Mouse (Mus musculus) embryonic facial prominence, embryonic 10.5 days (tissue): ENCODE measurements around the gene Gm20671. TPM values are rescaled to one million over a fixed set of nuclear protein-coding genes. Genes with fewer than 3 reads are reported as not detected.
"Not testable (repeated sequence)": the region's sequence is repeated elsewhere in the genome, so short reads cannot be mapped to it uniquely, and the experiment has no call there.

Experiments used
- DNase-seq: peaks from one replicate; pipeline ENCODE4 v3.0.0-alpha.2; 2017; ENCODE audit warnings: low spot score
- H3K27ac ChIP-seq: fragments of 300-500 bp; sonication (generic); replicated peaks from 2 replicates; pipeline ENCODE4 v1.5.1; 2016; ENCODE audit warnings: mild to moderate bottlenecking
- H3K27me3 ChIP-seq: fragments of 300-500 bp; sonication (generic); replicated peaks from 2 replicates; pipeline ENCODE4 v1.6.1; 2016; ENCODE audit warnings: low read depth, mild to moderate bottlenecking; ENCODE audit not compliant: poor library complexity, severe bottlenecking
- H3K36me3 ChIP-seq: fragments of 300-500 bp; sonication (generic); replicated peaks from 2 replicates; pipeline ENCODE4 v1.6.1; 2016; ENCODE audit warnings: mild to moderate bottlenecking, moderate library complexity
- H3K4me1 ChIP-seq: fragments of 300-500 bp; sonication (generic); 2 replicates; pipeline ENCODE4 v1.6.1; 2016
- H3K4me3 ChIP-seq: fragments of 300-500 bp; sonication (generic); 2 replicates; pipeline ENCODE4 v1.5.1; 2016; ENCODE audit warnings: mild to moderate bottlenecking, moderate library complexity
- H3K9me3 ChIP-seq: fragments of 300-500 bp; sonication (generic); 2 replicates; pipeline ENCODE4 v1.6.1; 2016; ENCODE audit warnings: mild to moderate bottlenecking
- WGBS: fragments of 180-500 bp; shearing (Covaris S2); methylation state at CpG from one replicate; pipeline ENCODE4 v1.1.7; 2016; 5-methylcytosine and 5-hydroxymethylcytosine counted together
- polyA plus RNA-seq: library from polyadenylated mRNA; unstranded; fragments of >200 nt; fragmentation: Nextera tagmentation; extraction: Ambion mirVana; gene quantifications from 2 replicates; pipeline ENCODE4 v1.2.1, GENCODE M21; 2016

The Gm20671 gene
- polyA plus RNA-seq, 1 experiment from 2014 or later: not detected

- Histone ChIP-seq H3K4me1 (no peaks in the 10 kb centered on the region), H3K27me3 (no peaks in the 10 kb centered on the region), H3K36me3 (peaks cover 26% of the 10 kb centered on the region), H3K27ac (no peak overlapping the region), H3K9me3 (no peaks in the 10 kb centered on the region), H3K4me3 (no peak overlapping the region)
- no peak for DNase-seq
- 91% methylated on average over 3 of the region's 3 CpGs for WGBS
Measured at GRCm38 (mm10) chr5:32778168-32778567, 48.7 kb downstream of the Gm20671 start.

- Histone ChIP-seq H3K36me3 (peaks cover 41% of the 10 kb centered on the region), H3K4me1 (no peaks in the 10 kb centered on the region), H3K27me3 (no peaks in the 10 kb centered on the region), H3K9me3 (no peaks in the 10 kb centered on the region), H3K4me3 (no peak overlapping the region), H3K27ac (no peak overlapping the region)
- 87% methylated on average over 2 of the region's 2 CpGs for WGBS
- no peak for DNase-seq
Measured at GRCm38 (mm10) chr5:32772361-32772760, 54.5 kb downstream of the Gm20671 start.

GRCm38 (mm10) chr5:32767636-32768373, 59.1 kb downstream of the Gm20671 start:
- no peaks in the 10 kb centered on the region for H3K9me3 ChIP-seq
- H3K27ac ChIP-seq: no peak overlapping the region
- no peak for DNase-seq
- H3K4me1 ChIP-seq: no peaks in the 10 kb centered on the region
- no peak overlapping the region for H3K4me3 ChIP-seq
- H3K36me3 ChIP-seq: peaks cover 47% of the 10 kb centered on the region
- 94% methylated on average over 4 of the region's 4 CpGs for WGBS
- H3K27me3 ChIP-seq: no peaks in the 10 kb centered on the region

GRCm38 (mm10) chr5:32767004-32767403, 59.9 kb downstream of the Gm20671 start:
- 96% methylated on average over 3 of the region's 3 CpGs for WGBS
- Histone ChIP-seq H3K4me1 (no peaks in the 10 kb centered on the region), H3K9me3 (no peaks in the 10 kb centered on the region)

GRCm38 (mm10) chr5:32761566-32762140, 65.3 kb downstream of the Gm20671 start:
- Histone ChIP-seq H3K27me3 (no peaks in the 10 kb centered on the region), H3K4me1 (no peaks in the 10 kb centered on the region), H3K27ac (no peak overlapping the region), H3K9me3 (no peaks in the 10 kb centered on the region), H3K4me3 (no peak overlapping the region), H3K36me3 (peaks cover 46% of the 10 kb centered on the region)
- DNase-seq: no peak
- 93% methylated on average over 5 of the region's 5 CpGs for WGBS

More at GRCm38 (mm10) chr5:32767004-32767403, 59.9 kb downstream of the Gm20671 start:
- Histone ChIP-seq H3K4me3 (no peak overlapping the region), H3K27me3 (no peaks in the 10 kb centered on the region), H3K36me3 (peaks cover 47% of the 10 kb centered on the region), H3K27ac (no peak overlapping the region)
- no peak for DNase-seq

GRCm38 (mm10) chr5:32760787-32761186, 66.1 kb downstream of the Gm20671 start:
- Histone ChIP-seq H3K9me3 (no peaks in the 10 kb centered on the region), H3K27ac (no peak overlapping the region), H3K4me1 (no peaks in the 10 kb centered on the region), H3K27me3 (no peaks in the 10 kb centered on the region), H3K36me3 (peaks cover 49% of the 10 kb centered on the region), H3K4me3 (no peak overlapping the region)
- no peak for DNase-seq
- WGBS: 88% methylated on average over 3 of the region's 3 CpGs

GRCm38 (mm10) chr5:32760352-32760751, 66.6 kb downstream of the Gm20671 start:
- H3K9me3 ChIP-seq, H3K4me3 ChIP-seq, H3K27me3 ChIP-seq, H3K27ac ChIP-seq, H3K4me1 ChIP-seq, DNase-seq: not testable (repeated sequence)
- 94% methylated on average over 18 of the region's 18 CpGs for WGBS
- H3K36me3 ChIP-seq: peaks cover 49% of the 10 kb centered on the region

- Histone ChIP-seq H3K27ac (no peak overlapping the region), H3K27me3 (no peaks in the 10 kb centered on the region), H3K4me3 (no peak overlapping the region), H3K9me3 (no peaks in the 10 kb centered on the region), H3K36me3 (peaks cover 45% of the 10 kb centered on the region), H3K4me1 (no peaks in the 10 kb centered on the region)
- DNase-seq: no peak
- 82% methylated on average over 2 of the region's 2 CpGs for WGBS
Measured at GRCm38 (mm10) chr5:32759662-32760061, 67.2 kb downstream of the Gm20671 start.

- 92% methylated on average over 8 of the region's 8 CpGs for WGBS
- no peak for DNase-seq
- no peaks in the 10 kb centered on the region; the same call in none of the 2 replicates for H3K4me1 ChIP-seq
Measured at GRCm38 (mm10) chr5:32756141-32756540, 70.8 kb downstream of the Gm20671 start.

GRCm38 (mm10) chr5:32751736-32752135, 75.2 kb downstream of the Gm20671 start:
- no peaks in the 10 kb centered on the region for H3K27me3 ChIP-seq
- no peak overlapping the region for H3K4me3 ChIP-seq
- 67% methylated on average over 2 of the region's 2 CpGs for WGBS
- DNase-seq: no peak
- peaks cover 4% of the 10 kb centered on the region; the same call in 1 of the 2 replicates for H3K36me3 ChIP-seq
- H3K9me3 ChIP-seq: no peaks in the 10 kb centered on the region
- no peak overlapping the region for H3K27ac ChIP-seq
- H3K4me1 ChIP-seq: peaks cover 5% of the 10 kb centered on the region

More at GRCm38 (mm10) chr5:32756141-32756540, 70.8 kb downstream of the Gm20671 start:
- H3K9me3 ChIP-seq: no peaks in the 10 kb centered on the region
- no peak overlapping the region for H3K27ac ChIP-seq
- no peak overlapping the region for H3K4me3 ChIP-seq
- no peaks in the 10 kb centered on the region for H3K27me3 ChIP-seq
- H3K36me3 ChIP-seq: peaks cover 12% of the 10 kb centered on the region

GRCm38 (mm10) chr5:32748936-32749335, 78.0 kb downstream of the Gm20671 start:
- DNase-seq: no peak
- Histone ChIP-seq H3K4me1 (peaks cover 21% of the 10 kb centered on the region), H3K9me3 (no peaks in the 10 kb centered on the region), H3K36me3 (no peaks in the 10 kb centered on the region), H3K4me3 (no peak overlapping the region), H3K27me3 (no peaks in the 10 kb centered on the region), H3K27ac (no peak overlapping the region)
- 96% methylated on average over 6 of the region's 6 CpGs for WGBS

GRCm38 (mm10) chr5:32747650-32748375, 79.1 kb downstream of the Gm20671 start:
- no peaks in the 10 kb centered on the region for H3K27me3 ChIP-seq
- no peak overlapping the region for H3K27ac ChIP-seq
- no peaks in the 10 kb centered on the region for H3K9me3 ChIP-seq
- H3K4me1 ChIP-seq: peaks cover 26% of the 10 kb centered on the region
- peak; percentile 54 for DNase-seq
- H3K36me3 ChIP-seq: no peaks in the 10 kb centered on the region
- 69% methylated on average over 6 of the region's 6 CpGs for WGBS
- no peak overlapping the region for H3K4me3 ChIP-seq
